Mouse (Mus musculus): ENCODE data around the gene Dst. TPM values are rescaled to one million over a fixed set of nuclear protein-coding genes. Genes with fewer than 3 reads are reported as not detected.

Gene Dst
- polyA plus RNA-seq, 1 experiment from 2014 or later = 5.9 TPM

- 91% methylated on average over 6 of the region's 6 CpGs for WGBS (ENCODE audit: missing documents)
- no peaks in the 10 kb centered on the region for H3K79me2 ChIP-seq (ENCODE audit: inconsistent target)
- H3K36me3 ChIP-seq (ENCODE audit: inconsistent target) = no peaks in the 10 kb centered on the region
- H3K4me3 ChIP-seq (ENCODE audit: inconsistent target) = no peak overlapping the region
- no peak overlapping the region for H3K27ac ChIP-seq
Measured at GRCm38 (mm10) chr1:34109599-34110210, 201.7 kb downstream of the Dst start.

GRCm38 (mm10) chr1:34110862-34111261 is 202.8 kb downstream of the Dst start:
- H3K79me2 ChIP-seq (ENCODE audit: inconsistent target) = no peaks in the 10 kb centered on the region
- H3K36me3 ChIP-seq (ENCODE audit: inconsistent target) = no peaks in the 10 kb centered on the region
- H3K27ac ChIP-seq = no peak overlapping the region
- 64% methylated on average over 2 of the region's 2 CpGs for WGBS (ENCODE audit: missing documents)
- no peak overlapping the region for H3K4me3 ChIP-seq (ENCODE audit: inconsistent target)

GRCm38 (mm10) chr1:34111954-34112353 is 203.9 kb downstream of the Dst start:
- no CpG with 5 or more reads among the region's 2 CpGs for WGBS (ENCODE audit: missing documents)
- no peak overlapping the region for H3K4me3 ChIP-seq (ENCODE audit: inconsistent target)
- H3K27ac ChIP-seq = no peak overlapping the region
- no peaks in the 10 kb centered on the region for H3K36me3 ChIP-seq (ENCODE audit: inconsistent target)
- H3K79me2 ChIP-seq (ENCODE audit: inconsistent target) = no peaks in the 10 kb centered on the region

- Histone ChIP-seq H3K36me3 (ENCODE audit: inconsistent target) (no peaks in the 10 kb centered on the region), H3K4me3 (ENCODE audit: inconsistent target) (no peak overlapping the region), H3K79me2 (ENCODE audit: inconsistent target) (no peaks in the 10 kb centered on the region), H3K27ac (no peak overlapping the region)
- 88% methylated on average over 11 of the region's 11 CpGs for WGBS (ENCODE audit: missing documents)
Measured at GRCm38 (mm10) chr1:34116444-34116843, 208.4 kb downstream of the Dst start.

GRCm38 (mm10) chr1:34117056-34117455 is 209.0 kb downstream of the Dst start:
- H3K4me3 ChIP-seq (ENCODE audit: inconsistent target) = no peak overlapping the region
- no peaks in the 10 kb centered on the region for H3K36me3 ChIP-seq (ENCODE audit: inconsistent target)
- WGBS (ENCODE audit: missing documents) = 90% methylated on average over 9 of the region's 9 CpGs
- no peaks in the 10 kb centered on the region for H3K79me2 ChIP-seq (ENCODE audit: inconsistent target)
- H3K27ac ChIP-seq = no peak overlapping the region

GRCm38 (mm10) chr1:34117709-34118108 is 209.7 kb downstream of the Dst start:
- no peaks in the 10 kb centered on the region for H3K79me2 ChIP-seq (ENCODE audit: inconsistent target)

DNA sequence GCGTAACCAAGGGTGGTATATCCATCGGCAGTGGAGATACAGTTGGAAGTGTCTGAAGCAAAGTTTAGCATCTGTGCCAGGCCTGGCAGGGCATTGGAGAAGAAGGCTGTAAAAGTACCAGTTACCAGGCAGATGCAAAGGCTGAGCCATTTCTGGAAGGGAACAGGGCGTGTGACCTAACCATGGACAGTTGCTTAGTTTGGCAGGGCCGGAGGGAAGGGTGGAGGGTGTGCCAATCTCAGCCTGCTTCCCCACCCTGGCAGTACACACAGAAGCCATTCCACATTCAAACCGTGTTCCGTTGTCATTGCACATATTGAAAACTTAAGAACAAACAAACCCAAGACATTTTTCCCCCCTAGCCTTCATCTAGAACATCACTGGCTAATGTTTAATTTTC is 212.0 kb downstream of the Dst start:
- H3K27ac ChIP-seq = no peak overlapping the region

More at GRCm38 (mm10) chr1:34117709-34118108, 209.7 kb downstream of the Dst start:
- Histone ChIP-seq H3K27ac (no peak overlapping the region), H3K4me3 (ENCODE audit: inconsistent target) (no peak overlapping the region), H3K36me3 (ENCODE audit: inconsistent target) (no peaks in the 10 kb centered on the region)
- 35% methylated on average over 3 of the region's 3 CpGs for WGBS (ENCODE audit: missing documents)

DNA sequence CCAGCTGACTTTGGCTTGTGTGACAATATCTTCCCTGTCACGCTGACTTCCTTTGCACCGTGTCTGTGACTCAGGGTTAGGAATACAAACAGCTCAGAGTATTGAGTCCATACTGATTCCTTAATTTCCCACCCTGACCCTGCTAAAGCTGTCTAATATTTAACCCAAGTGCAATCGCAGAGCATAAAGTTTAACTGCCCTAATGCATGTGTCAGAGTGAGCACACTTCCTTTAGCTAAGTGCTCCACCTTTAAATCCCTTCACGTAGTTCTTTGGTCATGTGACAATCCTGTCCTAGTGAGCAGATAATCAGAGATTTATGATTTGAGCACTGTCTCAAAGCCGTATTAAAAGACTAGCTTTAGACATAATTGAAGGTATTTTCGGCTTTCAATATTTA is 212.6 kb downstream of the Dst start:
- WGBS (ENCODE audit: missing documents) = 84% methylated on average over 6 of the region's 6 CpGs
- Histone ChIP-seq H3K4me3 (ENCODE audit: inconsistent target) (no peak overlapping the region), H3K79me2 (ENCODE audit: inconsistent target) (no peaks in the 10 kb centered on the region)

More for the DNA sequence above, 212.0 kb downstream of the Dst start:
- WGBS (ENCODE audit: missing documents) = 89% methylated on average over 6 of the region's 6 CpGs
- Histone ChIP-seq H3K36me3 (ENCODE audit: inconsistent target) (no peaks in the 10 kb centered on the region), H3K4me3 (ENCODE audit: inconsistent target) (no peak overlapping the region), H3K79me2 (ENCODE audit: inconsistent target) (no peaks in the 10 kb centered on the region)

DNA sequence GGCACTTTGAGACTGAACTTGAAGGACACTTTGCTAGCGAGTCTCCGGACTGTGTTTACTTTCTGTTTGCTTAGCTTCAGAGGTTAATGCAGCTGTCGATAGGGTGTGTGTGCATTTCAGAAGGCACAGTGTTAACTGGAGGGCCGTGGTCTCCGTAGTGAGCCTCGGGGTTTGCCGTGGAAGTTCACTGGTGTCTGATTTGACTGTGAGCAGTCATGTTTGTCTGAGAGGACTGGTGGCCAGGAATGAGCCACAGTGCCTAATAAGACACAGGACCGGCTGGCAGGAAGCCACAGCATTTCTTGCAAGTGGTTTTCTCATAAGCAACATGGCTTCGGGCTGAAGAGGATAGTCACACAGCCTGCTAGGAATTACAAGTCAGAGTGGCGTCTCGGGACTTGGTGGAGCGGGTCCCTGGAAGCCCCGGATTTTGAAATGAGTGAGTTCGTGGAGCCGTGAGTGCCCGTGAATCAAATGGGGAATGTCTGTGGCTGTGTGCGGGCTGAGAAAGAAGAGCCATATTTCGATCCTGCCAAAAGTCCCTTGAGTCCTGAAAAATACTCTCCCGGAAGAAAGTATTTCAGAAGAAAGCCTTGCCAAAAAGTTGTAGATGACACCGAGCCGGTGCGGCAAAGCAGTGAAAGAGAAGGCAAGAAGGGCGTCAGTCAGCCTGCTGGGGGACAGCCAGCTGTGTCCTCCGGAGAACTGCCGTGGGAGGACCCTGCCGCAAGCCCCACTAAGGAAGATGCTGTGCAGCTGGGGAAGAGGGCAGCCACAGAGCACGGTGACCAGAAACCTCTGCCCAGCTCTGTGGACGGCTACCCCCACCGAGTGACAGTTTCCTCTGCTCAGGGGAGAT is 213.4 kb downstream of the Dst start:
- 89% methylated on average over 28 of the region's 29 CpGs for WGBS (ENCODE audit: missing documents)
- Histone ChIP-seq H3K4me3 (ENCODE audit: inconsistent target) (no peak overlapping the region), H3K27ac (no peak overlapping the region)

More for the DNA sequence above, 212.6 kb downstream of the Dst start:
- Histone ChIP-seq H3K36me3 (ENCODE audit: inconsistent target) (no peaks in the 10 kb centered on the region), H3K27ac (no peak overlapping the region)

GRCm38 (mm10) chr1:34122198-34122597 is 214.2 kb downstream of the Dst start:
- WGBS (ENCODE audit: missing documents) = 98% methylated on average over 6 of the region's 6 CpGs

More for the DNA sequence above, 213.4 kb downstream of the Dst start:
- H3K36me3 ChIP-seq (ENCODE audit: inconsistent target) = no peaks in the 10 kb centered on the region
- H3K79me2 ChIP-seq (ENCODE audit: inconsistent target) = no peaks in the 10 kb centered on the region

GRCm38 (mm10) chr1:34122905-34123304 is 214.9 kb downstream of the Dst start:
- 100% methylated on average over 1 of the region's 1 CpGs for WGBS (ENCODE audit: missing documents)
- no peak overlapping the region for H3K27ac ChIP-seq
- no peaks in the 10 kb centered on the region for H3K79me2 ChIP-seq (ENCODE audit: inconsistent target)
- no peaks in the 10 kb centered on the region for H3K36me3 ChIP-seq (ENCODE audit: inconsistent target)
- H3K4me3 ChIP-seq (ENCODE audit: inconsistent target) = no peak overlapping the region

More at GRCm38 (mm10) chr1:34122198-34122597, 214.2 kb downstream of the Dst start:
- Histone ChIP-seq H3K36me3 (ENCODE audit: inconsistent target) (no peaks in the 10 kb centered on the region), H3K4me3 (ENCODE audit: inconsistent target) (no peak overlapping the region), H3K27ac (no peak overlapping the region), H3K79me2 (ENCODE audit: inconsistent target) (no peaks in the 10 kb centered on the region)

- Histone ChIP-seq H3K79me2 (ENCODE audit: inconsistent target) (no peaks in the 10 kb centered on the region), H3K27ac (no peak overlapping the region), H3K36me3 (ENCODE audit: inconsistent target) (no peaks in the 10 kb centered on the region), H3K4me3 (ENCODE audit: inconsistent target) (no peak overlapping the region)
- 96% methylated on average over 5 of the region's 5 CpGs for WGBS (ENCODE audit: missing documents)
Measured at GRCm38 (mm10) chr1:34123334-34123733, 215.3 kb downstream of the Dst start.

DNA sequence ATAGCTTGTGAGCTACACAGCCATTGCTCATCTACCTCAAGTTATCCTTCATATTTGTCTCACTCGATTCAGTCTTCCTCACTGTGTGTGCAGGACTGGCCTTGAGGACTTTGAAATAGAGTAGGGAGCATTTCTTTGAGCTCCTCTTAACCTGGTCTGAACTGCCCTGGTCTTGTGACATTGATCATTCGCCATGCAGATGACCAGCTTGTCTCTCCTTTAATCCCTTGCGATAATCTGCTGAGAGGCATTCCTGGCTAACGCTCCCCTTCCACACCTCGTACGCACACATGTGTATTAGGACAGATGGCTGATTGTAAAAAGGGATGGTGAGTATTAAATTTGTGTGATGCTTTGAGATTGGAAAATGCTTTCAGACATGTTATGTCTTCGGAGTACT is 216.4 kb downstream of the Dst start:
- no peaks in the 10 kb centered on the region for H3K79me2 ChIP-seq (ENCODE audit: inconsistent target)
- WGBS (ENCODE audit: missing documents) = 92% methylated on average over 7 of the region's 7 CpGs
- no peaks in the 10 kb centered on the region for H3K36me3 ChIP-seq (ENCODE audit: inconsistent target)
- no peak overlapping the region for H3K4me3 ChIP-seq (ENCODE audit: inconsistent target)
- no peak overlapping the region for H3K27ac ChIP-seq

GRCm38 (mm10) chr1:34125148-34125547 is 217.1 kb downstream of the Dst start:
- no peaks in the 10 kb centered on the region for H3K36me3 ChIP-seq (ENCODE audit: inconsistent target)
- 91% methylated on average over 5 of the region's 5 CpGs for WGBS (ENCODE audit: missing documents)
- no peaks in the 10 kb centered on the region for H3K79me2 ChIP-seq (ENCODE audit: inconsistent target)
- H3K27ac ChIP-seq = no peak overlapping the region
- H3K4me3 ChIP-seq (ENCODE audit: inconsistent target) = no peak overlapping the region

Measured in macrophage (primary cell).